Mouse (Mus musculus) G1E (cell line): ENCODE data around the gene Cnr2.
A peak's percentile ranks its signal among the peaks of the same experiment; 100 is the strongest.

ENCODE experiments used
- CTCF ChIP-seq: IDR thresholded peaks from 2 replicates; pipeline ENCODE4 v1.5.1; 2012; ENCODE audit warnings: low read depth, low read length, inconsistent platforms, mixed read lengths
- GATA1 ChIP-seq: IDR thresholded peaks from 2 replicates; pipeline ENCODE4 v1.6.1; 2012; ENCODE audit warnings: borderline replicate concordance, low read length, inconsistent platforms, mixed read lengths
- POLR2AphosphoS5 ChIP-seq: IDR thresholded peaks from 2 replicates; pipeline ENCODE4 v1.6.1; 2012; ENCODE audit warnings: low read depth, low read length, inconsistent platforms; ENCODE audit not compliant: insufficient replicate concordance
- TAL1 ChIP-seq: conservative IDR thresholded peaks from 2 replicates; pipeline ENCODE4 v1.6.1; 2012; ENCODE audit warnings: low read depth, low read length, inconsistent platforms, mixed read lengths

- TF ChIP-seq GATA1 (no peak), CTCF (peak; percentile 96), TAL1 (no peak), POLR2AphosphoS5 (no peak)
These were observed 59.0 kb downstream of the Cnr2 start for GRCm38 (mm10) chr4:135954241-135954640.
